ENCODE assay signal across 8 mouse cellular contexts in the genomic region with DNA sequence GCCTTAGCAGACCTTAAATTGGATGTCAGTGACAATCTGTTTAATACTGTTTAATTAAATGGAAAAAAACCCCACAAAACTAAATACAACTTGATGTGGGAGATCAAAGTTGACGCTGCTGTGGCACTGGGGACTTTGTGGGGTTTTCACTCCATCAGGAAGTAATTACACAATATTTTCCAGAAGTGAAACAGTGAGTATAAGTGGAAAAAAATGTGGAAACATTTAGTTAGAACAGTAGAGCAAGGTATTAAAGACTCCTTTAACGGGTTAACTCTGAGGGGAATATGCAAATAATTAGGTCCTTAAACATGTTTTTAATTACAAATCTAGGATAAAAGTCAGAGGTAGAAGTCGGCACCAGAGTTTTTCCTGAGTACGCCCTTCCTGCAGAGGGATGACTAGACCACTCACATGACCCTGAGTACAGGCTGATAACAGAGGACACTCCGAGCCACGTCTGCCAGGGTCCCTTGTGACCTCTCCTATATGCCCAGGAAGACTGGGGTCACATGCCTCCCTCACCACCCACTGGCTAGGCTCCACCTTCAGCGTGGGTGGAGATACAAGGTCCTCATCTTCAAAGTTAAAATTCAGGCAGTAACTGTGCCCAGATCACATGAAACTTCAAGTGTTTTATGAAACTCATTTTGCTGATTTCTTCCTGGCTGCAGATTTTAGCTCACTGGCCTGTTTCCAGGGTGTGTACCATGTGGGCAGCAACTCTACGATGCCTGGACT.
DNase-seq lines count a peak whose midpoint lies in the region; ATAC-seq lines count a peak whose summit lies in the region.

No protein-coding gene starts in this region.

- no peak overlapping the region for H3K4me2 ChIP-seq in embryonic facial prominence, embryonic 12.5 days (replicated peaks)
- no peak overlapping the region for H3K4me2 ChIP-seq in midbrain, embryonic 14.5 days (ENCODE audit: low read length)
- H3K4me2 ChIP-seq in hindbrain, embryonic 13.5 days, result no peak overlapping the region

- peaks cover 27% of the 10 kb centered on the region for H3K4me1 ChIP-seq in embryonic facial prominence, embryonic 12.5 days
- H3K4me1 ChIP-seq in midbrain, embryonic 14.5 days (ENCODE audit: control insufficient read depth, insufficient read depth, low read length), result no peaks in the 10 kb centered on the region
- H3K4me1 ChIP-seq in hindbrain, embryonic 13.5 days (replicated peaks), result peaks cover 8% of the 10 kb centered on the region; the same call in 1 of the 2 replicates

- H3K4me3 ChIP-seq in embryonic facial prominence, embryonic 12.5 days, result no peak overlapping the region
- no peak overlapping the region for H3K4me3 ChIP-seq in midbrain, embryonic 14.5 days (replicated peaks; ENCODE audit: low read depth, low read length)
- H3K4me3 ChIP-seq in hindbrain, embryonic 13.5 days, result no peak overlapping the region

- H3K27ac ChIP-seq in embryonic facial prominence, embryonic 12.5 days, result peak overlapping the region; percentile 54; the same call in 1 of the 2 replicates
- no peak overlapping the region for H3K27ac ChIP-seq in midbrain, embryonic 14.5 days (replicated peaks; ENCODE audit: low read depth, low read length)
- H3K27ac ChIP-seq in hindbrain, embryonic 13.5 days, result no peak overlapping the region

- peak; percentile 65 for DNase-seq in 3T3-L1 (ENCODE audit: low read depth, low spot score)
- peak; percentile 60 to 76 for DNase-seq in kidney, adult 8-10 months
- peak; percentile 57 for DNase-seq in lung, postnatal 10 days
- DNase-seq in midbrain, embryonic 14.5 days, result no peak
- no peak for DNase-seq in left cerebral cortex, postnatal 4 days

- 0 out of 2 replicates have a peak, but pooled peaks cover 4% of the 10 kb centered on the region for H3K36me3 ChIP-seq in embryonic facial prominence, embryonic 12.5 days
- H3K36me3 ChIP-seq in midbrain, embryonic 14.5 days (ENCODE audit: control insufficient read depth, insufficient read depth, low read length), result peaks cover 7% of the 10 kb centered on the region
- H3K36me3 ChIP-seq in hindbrain, embryonic 13.5 days, result peaks cover 13% of the 10 kb centered on the region

- 25% methylated on average over 8 of the region's 8 CpGs for WGBS in embryonic facial prominence, embryonic 12.5 days
- WGBS in midbrain, embryonic 14.5 days, result 72% methylated on average over 8 of the region's 8 CpGs
- 72% methylated on average over 8 of the region's 8 CpGs for whole genome bisulfite sequencing in hindbrain, embryonic 13.5 days

- H3K27me3 ChIP-seq in embryonic facial prominence, embryonic 12.5 days, result no peaks in the 10 kb centered on the region
- no peaks in the 10 kb centered on the region for H3K27me3 ChIP-seq in midbrain, embryonic 14.5 days (ENCODE audit: control insufficient read depth, insufficient read depth, low read length)
- no peaks in the 10 kb centered on the region for H3K27me3 ChIP-seq in hindbrain, embryonic 13.5 days

- intact Hi-C loops in left cerebral cortex, postnatal 4 days (cut with DNase I), result no loop called here

- no peak overlapping the region for H3K9ac ChIP-seq in embryonic facial prominence, embryonic 12.5 days
- H3K9ac ChIP-seq in midbrain, embryonic 14.5 days (replicated peaks; ENCODE audit: low read length), result no peak overlapping the region
- H3K9ac ChIP-seq in hindbrain, embryonic 13.5 days, result no peak overlapping the region

- H3K9me3 ChIP-seq in embryonic facial prominence, embryonic 12.5 days, result no peaks in the 10 kb centered on the region
- no peaks in the 10 kb centered on the region for H3K9me3 ChIP-seq in midbrain, embryonic 14.5 days (ENCODE audit: control insufficient read depth, low read length)
- no peaks in the 10 kb centered on the region for H3K9me3 ChIP-seq in hindbrain, embryonic 13.5 days

- peak; percentile 46 for ATAC-seq in CD4-positive, CD25-positive, alpha-beta regulatory T cell, adult 4 months
- no peak for ATAC-seq in embryonic facial prominence, embryonic 12.5 days (ENCODE audit: insufficient number of reproducible peaks, insufficient read depth, low FRiP score, low TSS enrichment)
- ATAC-seq in midbrain, embryonic 14.5 days (ENCODE audit: low FRiP score, low TSS enrichment), result no peak
- ATAC-seq in hindbrain, embryonic 13.5 days (ENCODE audit: low FRiP score), result no peak

Comparison
In these comparisons a context has a peak if more than half of its experiments do, and no peak if none do; other contexts are left out.
1. DNase-seq: peak in 3T3-L1 (single experiment), kidney, adult 8-10 months (2 of 2) and lung, postnatal 10 days (single experiment); none in midbrain, embryonic 14.5 days (single experiment) and left cerebral cortex, postnatal 4 days (single experiment).